Mouse (Mus musculus): ENCODE results near the gene Tollip.

Tollip gene

GRCm38 (mm10) chr7:141918407-141918806 lies at the start of gene Tollip:
Tollip (minus strand) TSS chr7:141918507.
- DNase-seq (ENCODE audit: low read depth): no peak

GRCm38 (mm10) chr7:141966281-141966680 lies 48.0 kb upstream of the Tollip start:
- DNase-seq (ENCODE audit: low read depth): no peak

- no peak for DNase-seq (ENCODE audit: low read depth)
These were observed 44.2 kb upstream of the Tollip start for GRCm38 (mm10) chr7:141962521-141962920.

- DNase-seq (ENCODE audit: low read depth): no peak
These were observed 43.2 kb upstream of the Tollip start for GRCm38 (mm10) chr7:141961491-141961890.

GRCm38 (mm10) chr7:141960926-141961325 lies 42.6 kb upstream of the Tollip start:
- no peak for DNase-seq (ENCODE audit: low read depth)

- no peak for DNase-seq (ENCODE audit: low read depth)
These were observed 40.8 kb upstream of the Tollip start for GRCm38 (mm10) chr7:141959133-141959532.

GRCm38 (mm10) chr7:141958211-141958610 lies 39.9 kb upstream of the Tollip start:
- DNase-seq (ENCODE audit: low read depth): no peak

- DNase-seq (ENCODE audit: low read depth): no peak
These were observed 39.3 kb upstream of the Tollip start for GRCm38 (mm10) chr7:141957524-141958051.

- DNase-seq (ENCODE audit: low read depth): no peak
These were observed 37.9 kb upstream of the Tollip start for GRCm38 (mm10) chr7:141956174-141956566.

GRCm38 (mm10) chr7:141955565-141956173 lies 37.4 kb upstream of the Tollip start:
- no peak for DNase-seq (ENCODE audit: low read depth)

GRCm38 (mm10) chr7:141953616-141954015 lies 35.3 kb upstream of the Tollip start:
- no peak for DNase-seq (ENCODE audit: low read depth)

- no peak for DNase-seq (ENCODE audit: low read depth)
These were observed 34.6 kb upstream of the Tollip start for GRCm38 (mm10) chr7:141952920-141953319.

- no peak for DNase-seq (ENCODE audit: low read depth)
These were observed 33.5 kb upstream of the Tollip start for GRCm38 (mm10) chr7:141951821-141952220.

- no peak for DNase-seq (ENCODE audit: low read depth)
These were observed 32.1 kb upstream of the Tollip start for GRCm38 (mm10) chr7:141950104-141951013.

- no peak for DNase-seq (ENCODE audit: low read depth)
These were observed 31.4 kb upstream of the Tollip start for GRCm38 (mm10) chr7:141949799-141950103.

- peak; percentile 64 for DNase-seq (ENCODE audit: low read depth)
These were observed 30.8 kb upstream of the Tollip start, which contains the start of gene Brsk2 for GRCm38 (mm10) chr7:141948906-141949798. Brsk2 (plus strand) TSS chr7:141949751.

- DNase-seq (ENCODE audit: low read depth): no peak
These were observed 29.7 kb upstream of the Tollip start for GRCm38 (mm10) chr7:141948045-141948444.

GRCm38 (mm10) chr7:141947512-141947911 lies 29.2 kb upstream of the Tollip start:
- no peak for DNase-seq (ENCODE audit: low read depth)

- no peak for DNase-seq (ENCODE audit: low read depth)
These were observed 27.6 kb upstream of the Tollip start for GRCm38 (mm10) chr7:141945927-141946326.

GRCm38 (mm10) chr7:141943444-141943843 lies 25.1 kb upstream of the Tollip start:
- no peak for DNase-seq (ENCODE audit: low read depth)

- DNase-seq (ENCODE audit: low read depth): no peak
These were observed 16.6 kb upstream of the Tollip start for GRCm38 (mm10) chr7:141934951-141935350.
